Mouse (Mus musculus): ENCODE measurements around the gene Babam2. TPM values are rescaled to one million over a fixed set of nuclear protein-coding genes. Genes with fewer than 3 reads are reported as not detected.

The Babam2 gene
- total RNA-seq, 2 experiments from 2014 or later = 45.5 to 48.1 TPM

GRCm38 (mm10) chr5:31982061-31982460, 284.6 kb downstream of the Babam2 start:
- DNase-seq (ENCODE audit: extremely low spot score in 1 of 2, low spot score in 1 of 2) = no peak

GRCm38 (mm10) chr5:31983161-31983560, 285.7 kb downstream of the Babam2 start:
- no peak for DNase-seq (ENCODE audit: extremely low spot score in 1 of 2, low spot score in 1 of 2)

- no peak for DNase-seq (ENCODE audit: extremely low spot score in 1 of 2, low spot score in 1 of 2)
Observed at GRCm38 (mm10) chr5:31983817-31984368, 286.4 kb downstream of the Babam2 start.

- DNase-seq (ENCODE audit: extremely low spot score in 1 of 2, low spot score in 1 of 2) = no peak
Observed at GRCm38 (mm10) chr5:31984369-31984961, 287.0 kb downstream of the Babam2 start.

- DNase-seq (ENCODE audit: extremely low spot score in 1 of 2, low spot score in 1 of 2) = no peak
Observed at GRCm38 (mm10) chr5:31985021-31985420, 287.5 kb downstream of the Babam2 start.

- no peak for DNase-seq (ENCODE audit: extremely low spot score in 1 of 2, low spot score in 1 of 2)
Observed at GRCm38 (mm10) chr5:31987541-31988307, 290.2 kb downstream of the Babam2 start.

- no peak for DNase-seq (ENCODE audit: extremely low spot score in 1 of 2, low spot score in 1 of 2)
Observed at GRCm38 (mm10) chr5:31997189-31997954, 299.9 kb downstream of the Babam2 start.

- DNase-seq (ENCODE audit: extremely low spot score in 1 of 2, low spot score in 1 of 2) = no peak
Observed at GRCm38 (mm10) chr5:31998806-31999205, 301.3 kb downstream of the Babam2 start.

- DNase-seq (ENCODE audit: extremely low spot score in 1 of 2, low spot score in 1 of 2) = no peak
Observed at GRCm38 (mm10) chr5:32000076-32000475, 302.6 kb downstream of the Babam2 start.

GRCm38 (mm10) chr5:32001266-32001665, 303.8 kb downstream of the Babam2 start:
- DNase-seq (ENCODE audit: extremely low spot score in 1 of 2, low spot score in 1 of 2) = no peak

GRCm38 (mm10) chr5:32001771-32002170, 304.3 kb downstream of the Babam2 start:
- DNase-seq (ENCODE audit: extremely low spot score in 1 of 2, low spot score in 1 of 2) = no peak

- no peak for DNase-seq (ENCODE audit: extremely low spot score in 1 of 2, low spot score in 1 of 2)
Observed at GRCm38 (mm10) chr5:32008401-32008800, 310.9 kb downstream of the Babam2 start.

GRCm38 (mm10) chr5:32010056-32010455, 312.6 kb downstream of the Babam2 start:
- DNase-seq (ENCODE audit: extremely low spot score in 1 of 2, low spot score in 1 of 2) = no peak

GRCm38 (mm10) chr5:32013053-32013452, 315.6 kb downstream of the Babam2 start:
- no peak for DNase-seq (ENCODE audit: extremely low spot score in 1 of 2, low spot score in 1 of 2)

- DNase-seq (ENCODE audit: extremely low spot score in 1 of 2, low spot score in 1 of 2) = no peak
Observed at GRCm38 (mm10) chr5:32014786-32015185, 317.3 kb downstream of the Babam2 start.

GRCm38 (mm10) chr5:32015949-32016478, 318.5 kb downstream of the Babam2 start:
- DNase-seq (ENCODE audit: extremely low spot score in 1 of 2, low spot score in 1 of 2) = no peak

GRCm38 (mm10) chr5:32017686-32018085, 320.2 kb downstream of the Babam2 start:
- DNase-seq (ENCODE audit: extremely low spot score in 1 of 2, low spot score in 1 of 2) = no peak

- DNase-seq (ENCODE audit: extremely low spot score in 1 of 2, low spot score in 1 of 2) = no peak
Observed at GRCm38 (mm10) chr5:32018276-32018675, 320.8 kb downstream of the Babam2 start.

- DNase-seq (ENCODE audit: extremely low spot score in 1 of 2, low spot score in 1 of 2) = no peak
Observed at GRCm38 (mm10) chr5:32029834-32030433, 332.4 kb downstream of the Babam2 start.

GRCm38 (mm10) chr5:32033185-32033584, 335.7 kb downstream of the Babam2 start:
- DNase-seq (ENCODE audit: extremely low spot score in 1 of 2, low spot score in 1 of 2) = no peak
